Mouse (Mus musculus) spleen, embryonic (tissue): ENCODE measurements at regions not wholly inside any gene's neighbourhood (a gene's known extent, or its start where the extent isn't known, plus 50 kb on each side); places are given as distances from the start of the nearest gene placed in this dataset.
"Not testable (repeated sequence)": the region's sequence is repeated elsewhere in the genome, so short reads cannot be mapped to it uniquely, and the experiment has no call there.

Experiments
- CTCF ChIA-PET: fragments of 350-600 bp; sonication (Branson Sonifier 250); formaldehyde crosslinking; loops from one replicate; lab custom pipeline; 2022; lab: Charles Lee

DNA sequence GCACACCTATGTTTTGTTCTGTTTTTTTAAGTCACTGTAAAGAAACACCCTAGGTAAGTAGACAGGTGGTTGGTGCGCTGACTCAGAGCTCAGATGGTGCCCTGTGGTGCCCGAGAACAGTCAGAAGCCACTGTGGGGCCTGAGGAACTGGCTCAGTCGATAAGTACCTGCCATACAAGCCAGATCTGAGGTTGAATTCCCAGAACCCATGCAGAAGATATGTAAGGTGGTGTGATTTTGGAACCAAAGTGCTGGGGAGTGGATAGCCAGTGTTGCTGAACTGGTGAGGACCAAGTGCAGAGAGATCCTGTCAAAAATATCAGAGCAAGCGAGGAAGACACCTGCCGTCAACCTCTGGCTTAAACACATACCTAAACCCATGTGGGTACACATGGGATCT is 65.4 kb downstream of the Chst1 start:
- CTCF ChIA-PET, result no interaction called here

DNA sequence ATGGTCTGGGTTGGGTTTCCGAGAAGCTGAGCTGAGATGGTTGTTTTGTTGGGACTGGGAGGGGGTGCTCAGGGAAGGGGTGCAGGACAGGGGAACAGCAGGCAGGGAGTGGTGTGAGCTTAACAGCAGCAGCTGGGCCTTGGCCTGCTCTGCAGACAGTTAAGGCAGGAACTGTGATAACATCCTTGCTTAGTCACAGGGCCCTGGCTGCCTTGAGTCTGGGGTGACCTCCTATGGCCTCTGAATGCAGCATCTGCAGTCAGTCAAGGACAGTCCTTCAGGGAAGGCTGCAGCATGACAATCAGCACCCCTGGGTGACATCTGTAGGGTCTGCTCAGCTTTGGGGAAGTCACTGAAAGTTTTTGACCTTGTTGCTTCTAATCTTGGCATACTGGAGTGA is 67.7 kb downstream of the Chst1 start:
- CTCF ChIA-PET, result no interaction called here

- CTCF ChIA-PET, result no interaction called here
Observed at GRCm38 (mm10) chr2:92667756-92668155, 68.2 kb downstream of the Chst1 start.

- CTCF ChIA-PET, result not testable (repeated sequence)
Observed at GRCm38 (mm10) chr2:92669431-92670081, 70.0 kb downstream of the Chst1 start.

DNA sequence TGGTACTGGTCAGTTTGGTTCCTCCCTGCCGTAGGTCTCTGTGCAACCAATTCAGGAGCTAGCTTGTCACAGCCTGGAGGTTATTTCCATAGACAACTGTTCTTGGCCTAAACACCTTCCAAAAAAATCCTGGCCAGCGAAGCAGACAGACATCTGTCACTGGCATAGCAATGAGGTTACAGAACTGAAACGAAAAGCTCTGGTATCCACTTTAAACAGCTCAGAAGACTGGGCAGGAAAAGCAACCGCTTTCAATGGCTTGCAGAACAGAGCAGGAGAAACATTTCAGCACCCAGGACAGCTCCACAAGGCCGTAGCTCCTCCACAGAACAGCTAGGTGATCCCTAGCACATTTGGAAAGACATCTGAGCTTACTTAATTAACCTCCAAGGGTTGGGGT is 72.1 kb downstream of the Chst1 start:
- CTCF ChIA-PET, result no interaction called here

GRCm38 (mm10) chr2:92672106-92672505 is 72.6 kb downstream of the Chst1 start:
- CTCF ChIA-PET, result no interaction called here

GRCm38 (mm10) chr2:92673064-92673813 is 73.7 kb downstream of the Chst1 start:
- CTCF ChIA-PET, result interaction anchor here (0.6 kb wide), 1 partner anchor 20 kb away, joined by 11 read pairs; no protein-coding TSS in a partner anchor

DNA sequence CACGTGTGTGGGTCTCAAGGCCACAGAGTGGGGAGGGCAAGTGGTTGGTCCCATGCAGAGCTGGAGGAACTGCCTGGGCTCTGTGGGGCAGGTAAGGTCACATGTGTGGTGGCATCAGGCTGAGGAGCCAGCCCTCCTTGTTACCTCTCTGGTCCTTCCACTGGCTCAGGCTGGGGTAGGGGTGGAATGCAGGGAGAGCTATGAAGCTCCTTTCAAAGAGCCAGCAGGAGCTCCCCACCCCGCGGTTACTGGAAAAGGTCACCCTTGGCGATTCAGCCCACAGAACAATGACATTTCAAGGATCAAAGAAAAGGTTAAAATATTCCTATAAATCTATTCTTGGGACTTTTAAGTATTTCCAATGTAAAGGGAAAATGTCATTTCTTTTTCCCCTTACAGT is 74.4 kb downstream of the Chst1 start:
- CTCF ChIA-PET, result no interaction called here

GRCm38 (mm10) chr2:92675247-92675646 is 75.7 kb downstream of the Chst1 start:
- CTCF ChIA-PET, result no interaction called here

DNA sequence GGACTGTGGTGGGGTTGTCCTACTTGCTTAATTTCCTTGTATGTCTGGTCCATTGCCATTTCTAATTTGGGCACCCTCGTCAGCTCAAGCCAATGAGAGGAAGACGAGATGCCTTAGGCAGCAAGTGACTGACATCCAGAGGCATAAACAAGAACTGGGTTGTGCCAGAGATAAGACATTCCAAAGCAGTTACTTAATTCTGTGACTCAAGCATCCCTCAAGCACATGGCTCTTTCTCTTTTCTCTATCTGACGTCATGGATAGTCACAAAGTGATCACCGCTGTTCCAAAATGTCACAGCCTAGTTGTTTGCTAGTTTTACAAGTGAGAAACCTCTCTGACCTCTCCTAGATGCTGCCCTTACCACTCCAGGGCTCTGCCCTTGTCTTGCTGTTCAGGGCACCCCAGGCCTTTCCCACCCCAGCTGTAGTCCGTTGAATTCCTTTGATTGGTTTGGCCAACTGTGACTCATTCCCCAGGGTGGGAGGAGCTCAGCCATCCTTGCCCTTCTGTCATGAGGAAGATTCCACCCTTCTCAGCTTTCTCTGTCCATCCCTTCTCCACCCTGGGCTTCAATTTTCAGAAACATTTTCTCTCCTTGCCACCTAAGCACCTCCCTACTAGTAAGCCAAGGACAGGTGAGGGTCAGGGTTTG is 78.9 kb downstream of the Chst1 start:
- CTCF ChIA-PET, result no interaction called here

DNA sequence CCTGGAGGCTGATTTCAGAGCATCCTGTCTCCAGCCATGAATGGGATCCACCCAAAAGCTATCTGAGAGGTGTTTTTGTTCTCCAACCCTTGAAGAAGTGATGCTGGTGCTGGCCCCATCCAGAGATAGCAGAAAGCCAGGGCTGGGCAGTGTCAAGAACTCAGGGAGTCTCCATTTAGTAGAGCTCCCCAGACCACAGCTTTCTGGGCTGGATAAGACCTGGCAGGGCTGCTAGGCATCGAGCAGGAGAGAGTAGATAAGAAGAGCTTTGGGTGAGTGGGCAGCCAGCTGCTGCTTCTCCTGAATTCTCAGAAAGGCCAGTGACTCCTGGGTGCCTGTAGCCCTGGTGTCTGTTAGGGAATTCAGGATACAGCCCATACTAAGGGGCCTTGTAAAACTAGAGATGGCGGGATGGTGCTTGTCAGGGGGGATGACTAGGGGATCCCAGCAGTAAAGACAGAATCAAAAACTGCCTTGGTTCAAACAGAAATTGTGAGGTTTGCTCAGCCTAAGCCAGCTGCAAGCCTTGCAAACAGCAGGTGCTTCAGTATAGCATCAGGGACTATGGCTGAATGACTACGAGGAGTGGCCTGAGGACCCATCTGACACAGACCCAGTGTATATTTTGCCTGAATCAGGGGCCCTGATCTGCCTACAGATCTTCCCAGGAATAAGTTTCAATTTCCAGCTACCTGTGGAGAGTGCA is 79.6 kb downstream of the Chst1 start:
- CTCF ChIA-PET, result no interaction called here

DNA sequence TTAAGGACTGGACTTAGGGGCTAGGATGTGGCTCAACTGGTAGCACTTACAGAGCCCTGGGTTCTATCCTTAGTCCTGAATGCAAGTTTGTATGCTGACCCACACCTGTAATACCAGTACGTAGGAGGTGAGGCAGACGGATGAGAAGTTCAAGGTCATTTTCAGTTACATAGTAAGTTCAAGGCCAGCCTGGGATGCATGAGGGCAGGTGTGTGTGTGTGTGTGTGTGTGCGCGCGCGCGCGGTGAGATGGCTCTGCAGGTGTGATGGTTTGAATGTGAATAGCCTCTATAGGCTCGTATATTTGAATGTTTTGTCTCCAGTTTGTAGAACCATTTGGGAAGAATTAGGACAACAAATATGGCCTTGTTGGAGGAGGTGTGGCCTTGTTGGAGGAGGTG is 82.7 kb downstream of the Chst1 start:
- CTCF ChIA-PET, result no interaction called here

GRCm38 (mm10) chr2:92687702-92688101 is 88.2 kb downstream of the Chst1 start:
- CTCF ChIA-PET, result no interaction called here

- CTCF ChIA-PET, result no interaction called here
Observed at GRCm38 (mm10) chr2:92689203-92689602, 89.7 kb downstream of the Chst1 start.

DNA sequence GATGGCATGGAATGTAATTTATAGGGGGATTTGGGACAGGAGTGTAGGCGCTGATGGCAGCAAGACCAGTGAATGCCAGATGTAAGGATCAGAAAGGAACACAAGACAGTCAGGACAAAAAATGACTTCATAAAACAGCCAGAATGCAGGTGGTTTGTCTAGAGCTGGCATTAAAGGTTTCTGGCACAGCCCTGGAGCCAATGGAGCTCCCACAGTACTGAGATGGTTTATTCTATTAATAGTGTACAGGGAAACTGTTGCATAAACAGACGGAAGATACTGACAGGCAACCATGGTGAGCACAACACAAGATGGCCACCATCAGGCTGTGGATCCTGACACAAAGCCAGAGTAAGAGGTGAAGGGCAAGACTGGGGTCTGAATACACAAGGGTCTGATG is 90.8 kb downstream of the Chst1 start:
- CTCF ChIA-PET, result no interaction called here

GRCm38 (mm10) chr2:92691438-92691837 is 91.9 kb downstream of the Chst1 start:
- CTCF ChIA-PET, result no interaction called here

DNA sequence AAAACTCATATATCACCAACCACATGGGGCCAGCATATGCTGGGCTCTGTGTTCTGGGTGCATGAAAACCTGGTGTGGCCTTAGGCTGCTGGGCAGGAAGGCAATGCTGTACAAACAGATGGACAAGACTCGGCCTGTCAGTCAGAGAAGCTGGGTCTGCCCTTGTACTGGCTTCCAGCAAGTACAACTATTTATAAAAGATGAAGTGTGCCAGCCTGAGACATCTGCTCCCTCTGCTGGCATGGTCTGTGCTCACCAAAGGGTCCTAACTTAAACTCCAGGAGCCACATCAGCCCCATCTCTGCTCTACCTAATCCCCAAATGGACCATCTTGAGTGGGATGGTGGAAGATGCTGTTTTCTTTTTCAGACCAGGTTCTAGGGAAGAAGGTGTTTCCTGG is 93.1 kb downstream of the Chst1 start:
- CTCF ChIA-PET, result no interaction called here

DNA sequence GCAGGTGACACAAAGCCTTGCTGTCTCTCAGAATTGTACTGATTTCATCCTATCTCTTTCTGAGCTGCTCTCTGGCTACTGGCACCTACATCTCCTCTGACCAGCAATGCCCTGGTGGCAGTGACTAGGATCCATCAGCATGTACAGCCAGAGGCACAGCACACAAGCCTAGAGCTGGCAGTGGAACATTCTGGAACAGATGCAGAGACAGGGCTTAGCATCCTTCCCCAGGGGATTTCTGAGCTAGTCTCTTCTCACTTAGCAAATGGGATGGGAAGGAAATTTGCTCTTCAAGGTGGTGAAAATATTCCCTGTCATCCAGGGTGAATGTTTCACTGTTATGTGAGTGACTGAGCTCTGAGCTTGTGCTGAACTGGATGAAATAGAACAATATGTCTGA is 93.5 kb downstream of the Chst1 start:
- CTCF ChIA-PET, result no interaction called here

DNA sequence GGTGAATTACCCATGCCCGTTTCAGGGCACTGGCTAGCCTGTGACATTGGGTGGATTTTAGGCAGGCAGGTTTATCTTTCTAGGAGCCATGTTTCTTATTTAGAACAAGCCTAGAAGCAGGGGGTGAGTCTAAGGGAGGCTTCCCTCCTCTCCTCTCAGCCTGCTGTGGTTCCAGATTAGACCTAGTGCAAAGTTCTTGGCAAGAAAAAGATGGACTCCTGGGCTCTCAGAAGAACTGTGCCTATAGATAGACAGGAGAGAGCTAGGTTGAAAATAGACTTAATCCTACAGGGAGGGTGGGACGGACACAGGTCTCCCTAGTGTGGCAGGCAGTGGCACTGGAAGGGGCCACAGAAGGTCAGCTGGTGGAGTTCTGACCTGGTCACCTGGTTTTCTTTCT is 95.3 kb downstream of the Chst1 start:
- CTCF ChIA-PET, result no interaction called here

GRCm38 (mm10) chr2:92695869-92696268 is 96.4 kb downstream of the Chst1 start:
- CTCF ChIA-PET, result no interaction called here

DNA sequence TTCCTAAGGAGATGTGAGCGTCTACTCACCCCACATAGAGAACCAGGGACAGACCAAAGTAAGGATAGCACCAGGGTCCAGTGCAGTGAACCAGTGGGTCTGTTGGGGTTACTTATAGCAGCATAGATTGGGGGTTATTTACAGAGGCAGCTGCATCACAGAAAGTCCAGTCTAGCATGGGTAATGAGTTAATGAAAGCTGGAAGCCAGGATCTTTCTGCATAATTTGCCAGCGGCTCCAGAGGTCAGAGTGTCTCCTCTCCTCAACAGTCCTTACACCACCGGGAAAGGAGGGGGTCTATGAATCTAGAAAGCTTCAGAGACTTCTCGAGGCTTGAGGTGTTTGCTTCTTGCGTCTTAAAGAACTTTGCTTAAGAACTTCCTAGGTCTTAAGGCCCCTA is 98.2 kb downstream of the Chst1 start:
- CTCF ChIA-PET, result no interaction called here

DNA sequence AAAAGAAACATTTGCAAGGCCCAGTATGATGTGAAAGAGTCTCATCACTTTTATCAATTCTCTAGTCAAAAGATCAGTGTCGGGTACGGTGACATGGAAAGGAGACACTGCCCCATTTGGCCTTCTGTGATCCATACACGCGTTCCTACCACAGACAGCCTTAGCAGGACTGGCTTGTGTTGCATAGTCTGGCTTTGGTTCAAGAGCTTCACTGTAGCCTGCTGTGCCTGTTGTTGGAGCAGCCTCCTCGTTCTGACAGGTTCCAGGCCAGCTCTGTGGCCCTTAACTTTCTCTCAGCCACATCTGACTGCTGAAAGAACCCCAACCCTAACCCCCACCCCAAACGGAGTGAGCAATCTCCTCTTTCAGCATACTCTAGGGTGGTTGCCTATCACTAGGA is 99.9 kb downstream of the Chst1 start:
- CTCF ChIA-PET, result no interaction called here
